Mouse (Mus musculus) gastrocnemius, postnatal 25 days (tissue): ENCODE measurements at regions not wholly inside any gene's neighbourhood (a gene's known extent, or its start where the extent isn't known, plus 50 kb on each side); places are given as distances from the start of the nearest gene placed in this dataset.

ENCODE experiments used
- DNase-seq: peaks from one replicate; pipeline ENCODE4 v3.0.0; 2022

DNA sequence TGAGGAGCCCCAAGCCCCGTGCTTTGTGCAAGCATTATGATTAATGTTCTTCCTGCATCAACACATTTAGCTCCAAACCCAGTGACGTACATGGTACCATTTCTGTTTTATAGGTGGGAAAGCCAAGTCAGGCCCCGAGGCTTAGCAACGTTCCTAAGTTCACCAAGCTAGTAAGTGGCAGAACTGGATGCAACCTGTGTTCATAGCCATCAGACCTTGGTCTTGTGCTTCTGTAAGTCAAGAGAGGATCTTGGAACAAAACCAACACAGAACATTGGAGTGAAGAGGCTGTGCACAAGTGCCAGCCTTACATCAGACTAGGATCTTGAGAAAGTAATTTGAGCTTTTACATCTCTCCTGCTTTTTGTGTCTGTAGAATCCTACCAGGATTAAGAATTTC, 71.3 kb downstream of the Cdc7 start:
- DNase-seq, result no peak

DNA sequence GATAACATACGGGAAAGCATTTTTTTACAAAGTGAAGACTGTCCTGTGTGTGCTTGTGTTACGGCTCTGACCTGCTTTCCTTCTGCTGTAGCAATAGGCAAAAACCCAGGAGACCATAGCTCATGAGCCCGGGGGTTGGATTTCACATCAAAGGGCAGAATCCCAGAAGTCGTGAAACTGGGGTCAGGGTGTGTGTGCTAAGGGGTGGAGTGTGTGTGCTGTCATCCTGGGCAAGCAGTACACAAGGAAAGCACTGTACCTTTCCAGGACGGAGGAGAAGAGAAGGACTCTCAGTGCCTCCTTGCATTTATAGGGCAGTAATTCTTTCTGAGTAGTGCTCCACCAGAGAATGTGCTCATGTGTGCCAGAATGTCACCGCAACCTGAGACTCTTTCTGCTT, 71.7 kb downstream of the Cdc7 start:
- peak; percentile 42 for DNase-seq

DNA sequence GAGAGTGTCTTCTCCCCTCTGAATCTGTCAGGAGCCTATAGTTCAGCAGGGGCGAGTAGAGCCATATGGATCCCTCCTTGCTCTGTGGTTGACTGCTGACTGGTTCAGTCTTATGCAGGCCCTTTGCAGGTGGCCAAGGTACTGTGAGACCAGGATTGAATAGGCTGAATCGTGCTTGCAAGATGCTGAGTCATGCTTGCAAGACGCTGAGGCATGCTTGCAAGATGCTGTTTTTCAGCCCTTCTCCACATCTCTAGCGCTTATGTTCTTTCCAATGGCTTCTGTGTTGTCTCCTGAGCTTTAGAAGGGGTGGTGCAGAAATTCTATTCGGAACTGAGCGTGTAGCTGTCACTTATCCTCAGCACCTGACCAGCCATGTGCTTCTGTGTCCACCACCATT, 72.4 kb downstream of the Cdc7 start:
- DNase-seq, result no peak

DNA sequence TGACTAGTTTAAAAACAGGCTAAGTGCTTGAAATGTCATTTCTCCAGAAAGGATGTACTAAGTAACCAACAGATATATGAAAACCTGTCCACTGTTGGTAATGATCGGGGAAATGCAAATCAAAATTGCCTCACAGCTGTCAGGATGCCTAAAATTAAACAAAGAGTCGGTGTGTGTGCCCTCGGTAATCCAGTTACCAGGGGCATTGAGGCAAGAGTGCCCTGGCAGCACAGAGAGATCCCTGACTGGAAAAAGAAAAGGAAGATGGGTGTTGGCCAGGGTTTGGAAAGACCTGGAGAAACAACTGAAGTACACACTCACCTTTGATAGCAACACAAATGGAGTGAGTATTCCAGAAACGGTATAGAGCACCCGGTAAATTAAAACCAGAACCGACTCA, 73.0 kb downstream of the Cdc7 start:
- DNase-seq, result no peak

DNA sequence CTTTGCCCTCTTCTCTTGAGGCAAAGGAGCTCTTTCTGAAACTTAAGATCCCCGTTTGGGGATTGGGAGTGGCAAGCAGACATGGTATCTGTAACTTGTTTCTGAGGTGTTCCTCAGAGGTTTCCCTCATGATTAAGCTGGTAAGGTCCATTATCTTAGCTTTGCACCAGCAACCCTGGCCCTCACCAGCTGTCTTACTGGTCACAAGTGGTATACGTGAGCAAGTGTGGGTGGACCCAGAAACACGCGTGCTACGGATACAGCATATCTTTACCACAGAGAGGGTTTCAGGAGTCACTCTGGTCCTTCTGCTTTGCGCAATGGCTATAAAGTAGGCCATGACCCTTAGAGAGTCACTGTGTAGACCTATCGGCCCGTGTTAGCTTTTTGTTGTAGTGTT, 75.2 kb downstream of the Cdc7 start:
- no peak for DNase-seq

DNA sequence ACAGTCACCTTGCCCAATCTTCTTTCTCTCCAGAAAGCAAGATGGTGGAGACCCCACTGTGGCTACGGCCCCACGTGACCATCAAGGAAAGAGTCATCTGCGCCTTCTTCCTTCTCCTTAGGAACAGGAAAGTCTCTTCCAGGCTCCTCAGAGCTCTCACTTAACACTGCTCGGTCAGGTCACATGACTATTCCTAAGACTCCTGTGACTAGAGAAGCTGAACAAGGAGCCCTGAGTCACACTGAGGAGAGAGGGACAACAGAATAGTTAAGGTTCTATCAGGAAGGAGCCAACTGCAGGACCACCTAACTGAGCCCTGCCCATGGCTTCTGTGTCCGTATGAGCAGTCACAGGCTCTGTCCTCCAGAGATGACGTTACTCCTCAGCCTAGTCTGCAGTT, 75.8 kb downstream of the Cdc7 start:
- DNase-seq, result no peak

DNA sequence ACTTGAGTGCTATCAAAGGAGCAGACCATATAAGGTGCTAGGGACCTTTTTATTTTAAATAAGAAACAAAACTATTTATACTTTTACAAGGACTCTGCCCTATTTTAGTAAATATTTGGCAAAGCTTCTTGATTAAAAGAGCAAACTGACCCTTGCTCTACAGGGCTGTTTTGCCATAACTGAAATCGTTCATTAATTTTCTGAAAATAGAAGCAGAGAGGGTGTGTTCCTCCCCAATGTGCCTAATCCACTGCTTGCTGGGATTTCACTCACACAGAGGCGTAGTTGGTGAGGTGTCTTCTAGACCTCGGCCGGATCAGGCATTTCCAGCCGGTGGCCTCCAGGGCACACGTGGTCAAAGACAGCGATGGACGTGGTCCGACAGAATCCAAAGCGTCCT, 76.4 kb downstream of the Cdc7 start:
- no peak for DNase-seq

DNA sequence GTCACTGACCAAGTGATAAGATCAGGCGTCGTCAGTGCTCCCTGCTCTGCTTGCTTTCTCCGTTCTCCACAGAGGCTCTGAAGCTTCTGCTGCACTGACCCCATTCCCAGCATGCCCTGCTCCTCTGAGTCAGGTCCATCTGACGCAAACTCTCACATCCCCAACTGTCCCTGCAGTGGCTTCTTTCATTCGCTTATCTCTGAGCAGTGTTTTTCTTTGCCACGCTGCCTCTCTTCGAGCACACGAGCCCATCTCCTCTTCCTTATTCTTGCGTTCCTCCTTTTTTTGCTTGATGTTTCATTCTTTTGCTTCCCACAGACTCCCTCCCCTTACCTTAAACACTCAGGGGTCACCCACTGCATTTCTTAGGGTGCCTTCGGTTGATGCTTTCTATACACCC, 81.0 kb downstream of the Cdc7 start:
- no peak for DNase-seq

DNA sequence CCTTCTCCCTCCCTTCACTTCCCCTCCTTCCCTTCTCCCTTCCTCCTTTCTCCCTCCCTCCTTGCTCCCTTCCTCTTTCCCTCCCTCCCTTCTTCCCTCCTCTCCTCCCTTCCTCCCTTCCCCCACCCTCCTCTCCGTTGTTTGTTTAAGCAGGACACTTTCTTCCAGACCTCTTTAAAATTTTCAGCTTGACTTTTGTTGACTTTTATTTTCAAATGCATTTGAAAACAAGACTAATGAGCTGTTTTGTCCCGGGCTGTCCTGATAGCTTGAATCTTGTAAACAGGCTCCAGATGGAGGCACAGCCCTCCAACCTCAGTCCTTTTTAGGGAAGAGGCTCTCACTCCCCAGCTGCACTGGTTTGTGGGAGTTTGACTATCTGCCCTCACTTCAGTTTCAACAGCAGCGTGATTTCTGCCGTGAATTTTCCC, 82.4 kb downstream of the Cdc7 start:
- peak; percentile 18 for DNase-seq

DNA sequence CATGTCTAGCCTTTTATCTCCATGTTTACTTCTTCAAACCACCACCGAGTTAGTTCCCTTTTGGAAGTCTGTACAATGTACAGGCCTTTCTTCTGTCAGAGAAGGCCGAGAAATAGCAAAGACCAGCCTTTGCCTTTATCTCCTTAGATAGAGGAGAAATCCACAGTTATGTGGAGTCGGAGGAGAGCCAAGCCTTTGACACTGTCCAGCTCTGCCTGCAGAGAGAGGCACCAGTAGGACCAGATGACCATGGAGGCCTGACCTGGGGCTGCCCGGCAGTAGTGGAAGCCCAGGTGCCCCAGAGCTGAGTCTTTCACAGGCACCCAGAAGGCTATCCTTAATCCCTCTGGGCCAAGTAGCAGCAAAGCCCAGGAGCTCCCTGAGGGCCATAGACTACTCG, 84.5 kb downstream of the Cdc7 start:
- DNase-seq, result no peak

DNA sequence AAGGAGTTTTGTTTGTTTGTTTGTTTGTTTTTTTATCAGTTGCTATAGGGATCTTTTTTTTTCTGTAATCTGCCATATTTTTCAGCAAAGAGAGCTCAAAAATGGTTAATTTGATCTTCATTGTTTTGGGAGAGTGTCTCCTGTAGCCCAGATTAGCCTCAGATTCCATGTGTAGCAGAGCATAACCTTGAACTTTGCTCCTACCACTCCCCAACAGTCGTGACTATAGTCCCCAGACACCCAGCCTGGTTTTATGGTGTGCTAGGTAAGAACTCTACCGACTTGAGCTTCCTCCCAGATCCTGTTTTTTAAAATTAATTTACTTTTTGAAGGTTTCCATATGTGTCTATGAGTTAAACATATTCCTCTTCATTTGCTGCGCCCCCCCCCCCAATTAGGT, 86.0 kb downstream of the Cdc7 start:
- DNase-seq, result no peak

DNA sequence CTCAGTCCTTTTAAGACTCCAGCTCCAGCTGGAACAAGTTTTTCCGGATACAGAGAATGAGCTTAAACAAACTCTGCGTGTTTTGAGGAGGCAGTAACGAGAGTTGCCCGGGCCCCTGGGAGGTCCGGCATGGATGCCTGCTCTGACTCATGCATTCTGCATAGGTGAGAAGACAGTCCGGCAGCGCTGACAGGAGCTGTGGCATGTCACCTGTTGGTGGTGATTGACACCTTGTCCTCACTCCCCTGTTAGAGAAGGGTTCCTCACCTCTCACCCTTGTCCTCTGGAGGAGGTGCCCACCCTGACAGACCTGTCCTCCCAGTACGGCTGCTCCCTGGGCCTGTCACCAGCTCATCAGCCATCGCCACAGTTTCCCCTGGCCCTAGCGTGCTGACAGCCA, 87.7 kb downstream of the Cdc7 start:
- no peak for DNase-seq

DNA sequence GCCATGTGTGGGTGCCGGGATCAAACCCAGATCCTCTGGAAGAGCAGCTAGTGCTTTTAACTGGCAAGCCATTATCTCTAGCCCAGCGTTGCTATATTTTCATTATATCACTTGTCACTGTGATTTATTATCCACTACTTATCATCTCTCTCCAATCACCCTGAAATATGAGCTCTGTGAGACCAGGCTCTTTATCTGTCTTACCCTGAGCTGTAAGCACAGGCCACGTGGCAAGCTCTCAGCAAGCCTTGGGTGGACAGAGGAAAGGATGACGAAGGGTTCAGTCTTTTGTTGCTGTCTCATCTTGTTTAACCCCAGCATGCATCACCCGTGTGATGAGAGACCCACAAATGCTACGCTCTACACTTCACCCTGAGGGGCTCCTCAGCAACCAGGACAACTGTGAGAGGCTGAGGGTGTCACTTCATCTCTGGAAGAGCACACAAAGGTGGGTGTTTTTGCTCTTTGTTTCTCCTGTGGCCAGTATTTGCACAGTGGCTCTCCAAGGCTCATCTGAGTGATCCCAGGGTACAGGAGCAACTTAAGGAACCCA, 90.9 kb downstream of the Cdc7 start:
- no peak for DNase-seq

DNA sequence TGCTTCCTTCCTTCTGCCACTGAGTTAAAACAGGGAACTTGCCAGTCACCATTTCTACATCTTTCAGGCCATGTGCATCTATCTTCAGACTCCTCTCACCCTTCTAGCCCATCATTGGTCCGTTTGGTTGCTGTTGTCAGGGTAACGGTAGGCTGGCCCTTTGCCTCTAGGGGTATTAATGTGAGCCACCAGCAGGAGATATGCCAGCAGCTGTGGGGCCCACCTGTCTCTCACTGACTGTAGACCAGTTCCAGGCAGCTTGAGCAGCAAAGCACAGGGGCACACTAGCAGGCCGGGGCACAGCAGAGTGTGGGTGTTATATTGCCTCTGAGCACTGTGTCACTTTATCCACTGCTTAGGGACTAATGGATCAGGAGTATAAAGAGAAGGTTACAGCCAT, 91.3 kb downstream of the Cdc7 start:
- DNase-seq, result no peak
